Comparison of ENCODE assay signal across 8 mouse cellular contexts in the genomic region with DNA sequence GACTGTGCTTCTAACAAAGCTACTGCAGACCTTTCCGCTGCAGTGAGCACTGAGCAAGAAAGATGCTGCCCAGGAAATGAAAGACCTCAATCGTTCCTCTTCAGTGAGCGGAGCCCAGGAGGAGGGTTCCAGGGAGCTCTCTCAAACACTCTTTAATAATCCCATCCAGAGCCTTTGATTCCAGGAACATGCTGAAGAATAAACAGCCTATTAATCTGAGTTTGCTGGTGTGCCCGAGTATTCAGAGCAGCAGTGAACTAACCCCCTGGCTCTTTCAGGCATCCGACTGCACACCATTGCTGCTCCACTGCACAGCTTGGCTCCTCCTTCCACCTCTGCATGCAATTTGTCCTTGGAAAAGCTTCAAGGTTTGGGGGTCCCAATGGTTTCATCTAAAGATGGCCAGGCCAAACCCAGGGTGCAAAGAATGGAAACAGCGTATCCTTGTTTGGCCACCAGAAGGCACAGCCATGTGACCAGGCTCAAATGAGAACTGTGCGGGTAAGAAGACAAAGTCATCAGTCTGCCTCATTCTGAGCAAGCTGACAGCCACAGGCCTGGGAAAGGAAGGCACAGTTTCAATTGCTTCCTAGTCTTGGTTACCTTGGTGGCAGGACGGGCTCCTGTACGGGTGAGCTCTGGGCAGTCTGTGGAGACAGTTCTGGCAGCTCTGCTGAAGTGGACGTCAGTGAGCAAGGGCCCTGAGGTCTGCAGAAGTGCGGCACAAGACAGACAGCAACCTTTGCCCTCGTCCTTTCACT.
DNase-seq lines count a peak whose midpoint lies in the region; ATAC-seq and TF ChIP-seq lines count a peak whose summit lies in the region.

No protein-coding gene starts in this region.

- H3K9ac ChIP-seq in midbrain, embryonic 12.5 days (replicated peaks): no peak overlapping the region
- no peak overlapping the region for H3K9ac ChIP-seq in liver, postnatal 0 days (replicated peaks)

- H3K4me3 ChIP-seq in forebrain, embryonic 10.5 days: peak overlapping the region; percentile 14; the same call in 1 of the 2 replicates
- H3K4me3 ChIP-seq in midbrain, embryonic 12.5 days: no peak overlapping the region
- no peak overlapping the region for H3K4me3 ChIP-seq in liver, postnatal 0 days (ENCODE audit: low read depth, low read length)

- TF ChIP-seq EP300 in liver, postnatal 0 days (IDR thresholded peaks at IDR 0.05; ENCODE audit: low read depth): no peak

- H3K9me3 ChIP-seq in forebrain, embryonic 10.5 days: 0 out of 2 replicates have a peak, but pooled peaks cover 3% of the 10 kb centered on the region
- no peaks in the 10 kb centered on the region for H3K9me3 ChIP-seq in midbrain, embryonic 12.5 days
- no peaks in the 10 kb centered on the region for H3K9me3 ChIP-seq in liver, postnatal 0 days (ENCODE audit: low read length)

- H3K36me3 ChIP-seq in forebrain, embryonic 10.5 days (replicated peaks): peaks cover 3% of the 10 kb centered on the region; the same call in 1 of the 2 replicates
- H3K36me3 ChIP-seq in midbrain, embryonic 12.5 days: no peaks in the 10 kb centered on the region
- no peaks in the 10 kb centered on the region for H3K36me3 ChIP-seq in liver, postnatal 0 days (replicated peaks; ENCODE audit: insufficient read depth, low read length)

- DNase-seq in lung, postnatal 36 days: peak; percentile 39
- DNase-seq in lung, postnatal 25 days (ENCODE audit: low spot score): no peak
- DNase-seq in forebrain, embryonic 10.5 days (ENCODE audit: extremely low spot score, low spot score): peak; percentile 58
- DNase-seq in kidney, adult 18-20 months: peak; percentile 53
- no peak for DNase-seq in liver, postnatal 0 days
- no peak for DNase-seq in adrenal gland, adult 2 months
- DNase-seq in heart, postnatal 25 days (ENCODE audit: low spot score): no peak

- TF ChIP-seq CTCF in liver, postnatal 0 days (IDR thresholded peaks at IDR 0.05; ENCODE audit: low read depth): no peak

- intact Hi-C loops in heart, postnatal 25 days (cut with DNase I): no loop called here

- no peaks in the 10 kb centered on the region for H3K27me3 ChIP-seq in forebrain, embryonic 10.5 days (ENCODE audit: poor library complexity, severe bottlenecking)
- no peaks in the 10 kb centered on the region for H3K27me3 ChIP-seq in midbrain, embryonic 12.5 days
- H3K27me3 ChIP-seq in liver, postnatal 0 days (ENCODE audit: insufficient read depth, low read length): no peaks in the 10 kb centered on the region

- peak overlapping the region; percentile 88 for H3K27ac ChIP-seq in forebrain, embryonic 10.5 days
- peak overlapping the region; percentile 65 for H3K27ac ChIP-seq in midbrain, embryonic 12.5 days (replicated peaks)
- H3K27ac ChIP-seq in liver, postnatal 0 days (ENCODE audit: low read depth): no peak overlapping the region

- ATAC-seq in midbrain, embryonic 12.5 days (ENCODE audit: low FRiP score, low read depth): peak; percentile 66
- no peak for ATAC-seq in liver, postnatal 0 days

- no peak overlapping the region for H3K4me2 ChIP-seq in midbrain, embryonic 12.5 days (replicated peaks)
- no peak overlapping the region for H3K4me2 ChIP-seq in liver, postnatal 0 days (ENCODE audit: low read depth, low read length)

- 34% methylated on average over 12 of the region's 12 CpGs for WGBS in forebrain, embryonic 10.5 days
- 24% methylated on average over 12 of the region's 12 CpGs for WGBS in midbrain, embryonic 12.5 days
- whole genome bisulfite sequencing in liver, postnatal 0 days (ENCODE audit: insufficient replicate concordance): 55% methylated on average over 12 of the region's 12 CpGs

- H3K4me1 ChIP-seq in forebrain, embryonic 10.5 days: peaks cover 91% of the 10 kb centered on the region
- H3K4me1 ChIP-seq in midbrain, embryonic 12.5 days: peaks cover 66% of the 10 kb centered on the region
- H3K4me1 ChIP-seq in liver, postnatal 0 days (ENCODE audit: insufficient read depth): peaks cover 6% of the 10 kb centered on the region; the same call in 1 of the 2 replicates

Comparison
In these comparisons a context has a peak if more than half of its experiments do, and no peak if none do; other contexts are left out.
1. DNase-seq: peak in lung, postnatal 36 days (single experiment), forebrain, embryonic 10.5 days (single experiment) and kidney, adult 18-20 months (single experiment); none in lung, postnatal 25 days (single experiment), liver, postnatal 0 days (single experiment), adrenal gland, adult 2 months (single experiment) and heart, postnatal 25 days (single experiment).